Mouse (Mus musculus) limb, embryonic 11.5 days (tissue): ENCODE results near the gene Nrp2. TPM values are rescaled to one million over a fixed set of nuclear protein-coding genes. Genes with fewer than 3 reads are reported as not detected.
A peak's percentile ranks its signal among the peaks of the same experiment; 100 is the strongest.

Source experiments
- ATAC-seq: fragments of 200-750 bp; cut with Nextera tagmentation; 2 replicates; pipeline ENCODE4 v1.8.0; 2017; ENCODE audit warnings: low read depth; ENCODE audit not compliant: insufficient number of reproducible peaks, low FRiP score, low TSS enrichment
- DNase-seq: peaks from one replicate; pipeline ENCODE4 v3.0.0-alpha.2; 2015; ENCODE audit warnings: low spot score
- H3K27ac ChIP-seq: fragments of 300-500 bp; sonication (generic); replicated peaks from 2 replicates; pipeline ENCODE4 v1.5.1; 2014; ENCODE audit warnings: low read depth, mild to moderate bottlenecking, low read length
- H3K27me3 ChIP-seq: fragments of 300-500 bp; sonication (generic); 2 replicates; pipeline ENCODE4 v1.6.1; 2014; ENCODE audit warnings: mild to moderate bottlenecking, low read length, mixed read lengths; ENCODE audit not compliant: control insufficient read depth, insufficient read depth
- H3K36me3 ChIP-seq: fragments of 300-500 bp; sonication (generic); 2 replicates; pipeline ENCODE4 v1.6.1; 2014; ENCODE audit warnings: mild to moderate bottlenecking, low read length, moderate library complexity, mixed read lengths; ENCODE audit not compliant: control insufficient read depth, insufficient read depth
- H3K4me1 ChIP-seq: fragments of 300-500 bp; sonication (generic); 2 replicates; pipeline ENCODE4 v1.6.1; 2014; ENCODE audit warnings: low read length, mixed read lengths; ENCODE audit not compliant: control insufficient read depth, insufficient read depth
- H3K4me2 ChIP-seq: fragments of 300-500 bp; sonication (generic); 2 replicates; pipeline ENCODE4 v1.6.1; 2014; ENCODE audit warnings: low read depth, mild to moderate bottlenecking, moderate library complexity; ENCODE audit not compliant: severe bottlenecking
- H3K4me3 ChIP-seq: fragments of 300-500 bp; sonication (generic); 2 replicates; pipeline ENCODE4 v1.5.1; 2014; ENCODE audit warnings: low read depth, low read length
- H3K9ac ChIP-seq: fragments of 300-500 bp; sonication (generic); 2 replicates; pipeline ENCODE4 v1.6.1; 2014; ENCODE audit warnings: mild to moderate bottlenecking, low read length
- H3K9me3 ChIP-seq: fragments of 300-500 bp; sonication (generic); 2 replicates; pipeline ENCODE4 v1.6.1; 2016; ENCODE audit warnings: low read length; ENCODE audit not compliant: control insufficient read depth
- WGBS: fragments of 180-500 bp; shearing (Covaris S2); extraction: QIAGEN DNeasy Blood & Tissue Kit; methylation state at CpG from one replicate; pipeline ENCODE4 v1.1.7; 2014; 5-methylcytosine and 5-hydroxymethylcytosine counted together
- polyA plus RNA-seq: library from polyadenylated mRNA; unstranded; fragments of >200 nt; fragmentation: Nextera tagmentation; extraction: Ambion mirVana; gene quantifications from 2 replicates; pipeline ENCODE4 v1.2.1, GENCODE M21; 2014

The Nrp2 gene
- polyA plus RNA-seq, 1 experiment from 2014 or later: 58.9 TPM

GRCm38 (mm10) chr1:62760565-62760964 is 57.5 kb downstream of the Nrp2 start:
- H3K27ac ChIP-seq: no peak overlapping the region

GRCm38 (mm10) chr1:62763779-62764178 is 60.7 kb downstream of the Nrp2 start:
- ATAC-seq (no peak), DNase-seq (no peak)
- no peaks in the 10 kb centered on the region for H3K27me3 ChIP-seq
- WGBS: 93% methylated on average over 4 of the region's 4 CpGs
- H3K4me3 ChIP-seq: no peak overlapping the region
- no peak overlapping the region for H3K9ac ChIP-seq
- H3K27ac ChIP-seq: no peak overlapping the region
- peaks cover 6% of the 10 kb centered on the region; the same call in 1 of the 2 replicates for H3K36me3 ChIP-seq
- no peaks in the 10 kb centered on the region for H3K9me3 ChIP-seq
- no peak overlapping the region for H3K4me2 ChIP-seq
- H3K4me1 ChIP-seq: peaks cover 19% of the 10 kb centered on the region

More at GRCm38 (mm10) chr1:62760565-62760964, 57.5 kb downstream of the Nrp2 start:
- H3K4me1 ChIP-seq: peaks cover 7% of the 10 kb centered on the region
- ATAC-seq: no peak
- peaks cover 6% of the 10 kb centered on the region; the same call in 1 of the 2 replicates for H3K36me3 ChIP-seq
- H3K9me3 ChIP-seq: no peaks in the 10 kb centered on the region
- no peak for DNase-seq
- H3K4me2 ChIP-seq: no peak overlapping the region
- 83% methylated on average over 17 of the region's 17 CpGs for WGBS
- H3K9ac ChIP-seq: no peak overlapping the region
- H3K27me3 ChIP-seq: no peaks in the 10 kb centered on the region
- H3K4me3 ChIP-seq: no peak overlapping the region

- DNase-seq (no peak), ATAC-seq (no peak)
- H3K27ac ChIP-seq: no peak overlapping the region
- 21% methylated on average over 7 of the region's 7 CpGs for WGBS
- no peaks in the 10 kb centered on the region for H3K9me3 ChIP-seq
- H3K36me3 ChIP-seq: peaks cover 6% of the 10 kb centered on the region; the same call in 1 of the 2 replicates
- H3K4me1 ChIP-seq: peaks cover 16% of the 10 kb centered on the region
- H3K27me3 ChIP-seq: no peaks in the 10 kb centered on the region
- H3K4me3 ChIP-seq: no peak overlapping the region
- no peak overlapping the region for H3K4me2 ChIP-seq
- no peak overlapping the region for H3K9ac ChIP-seq
Observed at GRCm38 (mm10) chr1:62765171-62765570, 62.1 kb downstream of the Nrp2 start.

- WGBS: 3% methylated on average over 4 of the region's 4 CpGs
- H3K27ac ChIP-seq: no peak overlapping the region; the same call in 1 of the 2 replicates
Observed at GRCm38 (mm10) chr1:62766766-62767165, 63.7 kb downstream of the Nrp2 start.

GRCm38 (mm10) chr1:62767611-62768010 is 64.5 kb downstream of the Nrp2 start:
- Histone ChIP-seq H3K9ac (no peak overlapping the region), H3K4me1 (peaks cover 14% of the 10 kb centered on the region), H3K4me3 (no peak overlapping the region), H3K36me3 (peaks cover 2% of the 10 kb centered on the region; the same call in 1 of the 2 replicates), H3K27me3 (no peaks in the 10 kb centered on the region), H3K27ac (no peak overlapping the region), H3K9me3 (no peaks in the 10 kb centered on the region), H3K4me2 (no peak overlapping the region)
- 85% methylated on average over 9 of the region's 9 CpGs for WGBS
- DNase-seq (no peak), ATAC-seq (no peak)

More at GRCm38 (mm10) chr1:62766766-62767165, 63.7 kb downstream of the Nrp2 start:
- ATAC-seq (peak; percentile 42; the same call in 1 of the 2 replicates), DNase-seq (peak; percentile 74)
- Histone ChIP-seq H3K9ac (no peak overlapping the region), H3K9me3 (no peaks in the 10 kb centered on the region), H3K4me3 (no peak overlapping the region), H3K27me3 (no peaks in the 10 kb centered on the region), H3K4me2 (peak overlapping the region; percentile 12; the same call in 1 of the 2 replicates), H3K36me3 (peaks cover 8% of the 10 kb centered on the region; the same call in 1 of the 2 replicates), H3K4me1 (peaks cover 14% of the 10 kb centered on the region)

- H3K27me3 ChIP-seq: no peaks in the 10 kb centered on the region
- H3K27ac ChIP-seq: no peak overlapping the region
- H3K36me3 ChIP-seq: peaks cover 2% of the 10 kb centered on the region; the same call in 1 of the 2 replicates
- H3K4me2 ChIP-seq: no peak overlapping the region
- H3K9me3 ChIP-seq: no peaks in the 10 kb centered on the region
- no peak for ATAC-seq
- DNase-seq: no peak
- no peak overlapping the region for H3K9ac ChIP-seq
- peaks cover 12% of the 10 kb centered on the region for H3K4me1 ChIP-seq
- H3K4me3 ChIP-seq: no peak overlapping the region
- 82% methylated on average over 4 of the region's 4 CpGs for WGBS
Observed at GRCm38 (mm10) chr1:62770576-62770975, 67.5 kb downstream of the Nrp2 start.

- no peaks in the 10 kb centered on the region for H3K9me3 ChIP-seq
- no peaks in the 10 kb centered on the region for H3K27me3 ChIP-seq
- peaks cover 5% of the 10 kb centered on the region for H3K4me1 ChIP-seq
- DNase-seq (no peak), ATAC-seq (no peak)
- H3K4me2 ChIP-seq: no peak overlapping the region
- no peak overlapping the region for H3K9ac ChIP-seq
- H3K4me3 ChIP-seq: no peak overlapping the region
- WGBS: 80% methylated on average over 4 of the region's 4 CpGs
- H3K36me3 ChIP-seq: peaks cover 2% of the 10 kb centered on the region; the same call in 1 of the 2 replicates
- no peak overlapping the region for H3K27ac ChIP-seq
Observed at GRCm38 (mm10) chr1:62772391-62772790, 69.3 kb downstream of the Nrp2 start.

GRCm38 (mm10) chr1:62773105-62773920 is 70.2 kb downstream of the Nrp2 start:
- H3K4me3 ChIP-seq: no peak overlapping the region
- H3K27ac ChIP-seq: no peak overlapping the region
- WGBS: 77% methylated on average over 10 of the region's 10 CpGs
- DNase-seq (no peak), ATAC-seq (no peak)
- H3K9me3 ChIP-seq: no peaks in the 10 kb centered on the region
- H3K4me2 ChIP-seq: no peak overlapping the region
- H3K4me1 ChIP-seq: peaks cover 6% of the 10 kb centered on the region; the same call in 1 of the 2 replicates
- no peak overlapping the region for H3K9ac ChIP-seq
- 0 out of 2 replicates have a peak, but pooled peaks cover 2% of the 10 kb centered on the region for H3K36me3 ChIP-seq
- H3K27me3 ChIP-seq: no peaks in the 10 kb centered on the region
